Mouse (Mus musculus) MEL (cell line): Measurements from ENCODE around the gene Rtl3.

Experiments
- CHD1 ChIP-seq: IDR thresholded peaks from 2 replicates; pipeline ENCODE4 v1.6.1; 2012; ENCODE audit warnings: low read depth, mild to moderate bottlenecking, inconsistent platforms, low read length, improper control_type of control experiment
- CTCF ChIP-seq, 3 experiments: IDR thresholded peaks in 2 of 3; conservative IDR thresholded peaks in 1 of 3; 2 replicates each; pipeline ENCODE4 v1.5.1; 2011 to 2012; ENCODE audit warnings: low read length in 3 of 3, low read depth in 2 of 3, mild to moderate bottlenecking in 2 of 3, improper control_type of control experiment in 1 of 3, inconsistent platforms in 1 of 3, mixed read lengths in 1 of 3, moderate library complexity in 1 of 3; ENCODE audit not compliant: control insufficient read depth in 1 of 3, insufficient read depth in 1 of 3, poor library complexity in 1 of 3, severe bottlenecking in 1 of 3
- JUND ChIP-seq: IDR thresholded peaks from 2 replicates; pipeline ENCODE4 v1.6.1; 2011; ENCODE audit warnings: low read depth, mild to moderate bottlenecking, improper control_type of control experiment, low read length

GRCm38 (mm10) chrX:106871894-106872293, 31.4 kb upstream of the Rtl3 start:
- TF ChIP-seq CTCF (IDR thresholded peaks at IDR 0.05 in 2 of 3, conservative IDR thresholded peaks at IDR 0.05 in 1 of 3; ENCODE audit: control insufficient read depth in 1 of 3, insufficient read depth in 1 of 3, low read depth in 2 of 3, low read length in 3 of 3, poor library complexity in 1 of 3, severe bottlenecking in 1 of 3) (no peak), CHD1 (no peak), JUND (no peak)
